Mouse (Mus musculus): Measurements from ENCODE around the gene Fem1b.

DNA sequence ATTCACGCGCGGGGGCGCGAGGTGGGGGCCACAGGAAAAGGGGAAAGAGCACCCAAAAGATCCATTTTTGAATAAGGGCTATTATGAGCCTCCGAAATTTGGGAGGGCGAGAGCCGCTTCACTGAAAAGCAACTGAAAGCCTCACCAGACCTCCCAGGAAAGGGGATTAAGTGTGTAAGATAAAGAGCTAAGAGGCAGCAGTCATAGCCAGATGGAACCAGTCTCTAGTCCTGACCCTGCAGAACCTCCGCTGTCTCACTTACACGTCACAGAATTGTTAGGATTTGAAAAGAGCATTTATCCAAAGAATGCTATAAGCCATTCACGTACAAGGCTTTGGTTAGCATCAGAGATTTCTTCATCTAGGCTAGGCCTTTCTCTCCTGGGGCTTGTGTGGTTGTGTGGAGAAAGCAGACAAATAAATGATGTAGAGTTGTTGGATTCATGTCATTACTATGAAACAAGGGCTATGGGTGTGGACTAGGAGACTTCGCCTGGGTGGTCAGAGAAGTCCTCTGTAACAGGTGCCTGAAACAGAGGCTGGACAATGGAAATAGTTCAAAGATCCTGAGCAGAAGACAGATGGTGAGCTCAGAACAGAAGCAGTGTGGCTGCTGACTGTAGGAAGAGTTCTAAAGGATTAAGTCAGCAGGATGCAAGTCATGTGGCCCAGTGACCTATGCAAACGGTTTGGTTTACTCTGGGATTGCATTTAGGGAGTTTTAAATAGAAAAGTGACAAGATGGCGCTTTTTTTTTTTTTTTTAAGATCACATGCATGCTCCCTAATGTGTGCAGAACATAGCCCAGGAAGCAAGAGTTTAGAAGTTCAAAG is 699 bp upstream of the Fem1b start:
- no peak for TF ChIP-seq GATA1 (IDR thresholded peaks at IDR 0.05; ENCODE audit: low read length)
- TF ChIP-seq TAL1 (IDR thresholded peaks at IDR 0.05; ENCODE audit: low read length) = no peak

All from erythroblast, embryonic 14.5 days (primary cell).